Mouse (Mus musculus) mature B cell (primary cell): ENCODE data around the gene Gm17175.
"Not testable (repeated sequence)": the region's sequence is repeated elsewhere in the genome, so short reads cannot be mapped to it uniquely, and the experiment has no call there.

Experiments
- in situ Hi-C: fragments of 300-500 bp; cut with MboI; formaldehyde crosslinking; loops from 2 replicates; pipeline ENCODE4 v1.14.3; 2019

Gm17175 gene

GRCm38 (mm10) chr14:51573963-51574362 lies at the start of gene Gm17175:
Gene Gm17175 (minus strand): TSS chr14:51574063.
- in situ Hi-C loops, result not testable (repeated sequence)

DNA sequence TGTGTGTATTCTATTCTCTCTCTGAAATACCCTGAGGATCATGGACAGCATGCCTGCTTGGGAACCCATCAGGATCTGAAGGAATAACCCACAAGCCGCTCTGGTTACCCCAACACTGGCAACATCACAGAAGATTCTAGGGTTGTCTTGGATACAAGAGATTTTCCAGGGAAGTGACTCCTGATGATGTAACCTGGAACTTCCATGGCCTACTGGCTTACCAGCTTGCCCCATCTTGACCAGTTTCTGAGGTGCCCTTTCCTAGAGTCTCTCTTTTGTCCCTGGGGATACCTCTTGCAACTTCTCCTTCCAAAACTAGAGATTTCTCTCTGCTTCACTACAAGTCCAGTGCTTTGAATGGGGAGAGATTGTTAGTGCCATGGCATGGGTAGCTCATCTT lies 37.3 kb upstream of the Gm17175 start, which contains the start of gene Gm17078:
TSS of gene Gm17078 (minus strand) at position 101 of the 400 bp plus-strand sequence.
- in situ Hi-C loops, result no loop called here

GRCm38 (mm10) chr14:51592039-51592438 lies 18.2 kb upstream of the Gm17175 start, which contains the start of gene Gm17174:
Gene Gm17174 (minus strand): TSS chr14:51592139.
- in situ Hi-C loops, result not testable (repeated sequence)

DNA sequence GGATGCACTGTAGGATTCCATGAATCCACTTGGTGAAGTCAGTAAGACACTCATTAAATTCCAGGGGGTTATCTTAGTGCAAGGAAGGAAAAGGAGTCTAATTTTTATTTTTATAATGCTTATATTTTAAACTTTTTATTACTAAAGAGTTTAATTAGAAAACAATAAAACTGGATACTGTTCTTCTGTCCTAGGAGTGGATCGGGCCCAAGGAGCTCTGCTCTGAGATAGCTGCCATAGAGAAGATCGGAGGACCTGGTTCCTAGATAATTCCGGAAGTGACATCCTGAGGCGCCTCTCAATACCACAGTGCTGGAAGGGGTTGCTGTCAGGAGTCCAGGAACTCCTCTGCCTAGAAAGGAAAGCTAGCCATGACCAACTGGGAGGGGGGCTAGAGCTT lies 21.4 kb downstream of the Gm17175 start, which contains the start of gene Gm5622:
TSS of gene Gm5622 (plus strand) at position 301 of the 400 bp plus-strand sequence.
- in situ Hi-C loops, result no loop called here
